Mouse (Mus musculus) embryonic facial prominence, embryonic 13.5 days (tissue): Measurements from ENCODE around the gene Kcnh3. TPM values are rescaled to one million over a fixed set of nuclear protein-coding genes. Genes with fewer than 3 reads are reported as not detected.

Source experiments
- ATAC-seq: fragments of 200-750 bp; cut with Nextera tagmentation; 2 replicates; pipeline ENCODE4 v1.8.0; 2017; ENCODE audit warnings: low read depth; ENCODE audit not compliant: insufficient number of reproducible peaks, insufficient read depth, low FRiP score, low TSS enrichment
- H3K27ac ChIP-seq: fragments of 300-500 bp; sonication (generic); 2 replicates; pipeline ENCODE4 v1.5.1; 2015; ENCODE audit warnings: moderate library complexity, mild to moderate bottlenecking, inconsistent platforms
- H3K27me3 ChIP-seq: fragments of 300-500 bp; sonication (generic); 2 replicates; pipeline ENCODE4 v1.6.1; 2015; ENCODE audit warnings: mild to moderate bottlenecking, inconsistent platforms
- H3K36me3 ChIP-seq: fragments of 300-500 bp; sonication (generic); 2 replicates; pipeline ENCODE4 v1.6.1; 2015; ENCODE audit warnings: mild to moderate bottlenecking, inconsistent platforms
- H3K4me1 ChIP-seq: fragments of 300-500 bp; sonication (generic); 2 replicates; pipeline ENCODE4 v1.6.1; 2015; ENCODE audit warnings: inconsistent platforms
- H3K4me2 ChIP-seq: fragments of 300-500 bp; sonication (generic); 2 replicates; pipeline ENCODE4 v1.6.1; 2015; ENCODE audit warnings: moderate library complexity, mild to moderate bottlenecking, inconsistent platforms
- H3K4me3 ChIP-seq: fragments of 300-500 bp; sonication (generic); 2 replicates; pipeline ENCODE4 v1.5.1; 2015; ENCODE audit warnings: mild to moderate bottlenecking, inconsistent platforms
- H3K9ac ChIP-seq: fragments of 300-500 bp; sonication (generic); 2 replicates; pipeline ENCODE4 v1.6.1; 2015; ENCODE audit warnings: mild to moderate bottlenecking, inconsistent platforms
- H3K9me3 ChIP-seq: fragments of 300-500 bp; sonication (generic); 2 replicates; pipeline ENCODE4 v1.6.1; 2016; ENCODE audit warnings: inconsistent platforms
- WGBS: fragments of 180-500 bp; shearing (Covaris S2); methylation state at CpG from one replicate; pipeline ENCODE4 v1.1.7; 2015; ENCODE audit warnings: mixed read lengths; 5-methylcytosine and 5-hydroxymethylcytosine counted together
- polyA plus RNA-seq: library from polyadenylated mRNA; unstranded; fragments of >200 nt; fragmentation: Nextera tagmentation; extraction: Ambion mirVana; gene quantifications from 2 replicates; pipeline ENCODE4 v1.2.1, GENCODE M21; 2015

Gene Kcnh3
- polyA plus RNA-seq, result 1.4 and 2.0 TPM in 2 replicates

DNA sequence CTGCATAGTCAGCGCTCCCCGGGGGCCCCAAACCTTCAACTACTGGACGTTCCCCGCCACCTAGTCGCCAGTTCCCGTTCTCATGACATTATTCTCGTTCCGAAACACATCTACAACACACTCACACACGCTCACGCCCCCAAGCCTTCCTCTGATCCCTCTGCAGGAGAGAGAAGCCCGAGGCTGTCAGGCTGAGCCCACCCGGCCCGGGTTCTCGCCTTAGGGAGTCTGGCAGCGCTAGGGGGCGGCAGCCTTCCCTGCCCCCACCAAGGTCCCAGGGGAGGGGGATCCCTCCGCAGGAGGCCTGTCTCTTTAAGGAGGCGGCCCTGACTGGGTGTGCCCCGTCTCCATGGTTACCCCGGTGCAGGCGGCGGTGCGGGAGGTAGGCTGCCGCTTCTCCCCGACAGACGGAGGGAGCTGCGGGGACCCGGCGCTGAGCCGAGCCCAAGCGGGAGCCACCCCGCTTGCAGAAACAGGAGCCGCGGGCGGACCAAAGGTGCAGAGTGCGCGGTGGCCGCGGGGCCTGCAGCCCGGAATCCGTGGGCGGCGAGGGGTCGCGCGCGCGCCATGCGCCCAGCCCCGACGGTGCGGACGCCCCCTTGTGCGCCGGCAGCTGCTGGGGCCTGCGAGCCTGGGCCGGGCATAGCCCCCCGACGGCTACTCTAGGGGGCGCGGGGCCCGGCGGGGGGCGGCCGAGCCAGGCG lies at the start of gene Kcnh3:
TSS of gene Kcnh3 (plus strand) at position 654 of the 704 bp plus-strand sequence.
- H3K9me3 ChIP-seq, result no peaks in the 10 kb centered on the region
- no peaks in the 10 kb centered on the region for H3K36me3 ChIP-seq
- 0 out of 2 replicates have a peak within 1 kb of the TSS, but pooled peaks have one; percentile 7 for H3K27ac ChIP-seq
- peak within 1 kb of the TSS; percentile 53 for H3K4me3 ChIP-seq
- H3K4me1 ChIP-seq, result peaks cover 56% of the 10 kb centered on the region
- H3K9ac ChIP-seq, result peak within 1 kb of the TSS; percentile 65
- 0 out of 2 replicates have a peak, but pooled peaks have one; percentile 44 for ATAC-seq
- WGBS, result under 1% methylated on average over 62 of the region's 66 CpGs
- H3K27me3 ChIP-seq, result peaks cover 97% of the 10 kb centered on the region
- H3K4me2 ChIP-seq, result peak within 1 kb of the TSS; percentile 87

DNA sequence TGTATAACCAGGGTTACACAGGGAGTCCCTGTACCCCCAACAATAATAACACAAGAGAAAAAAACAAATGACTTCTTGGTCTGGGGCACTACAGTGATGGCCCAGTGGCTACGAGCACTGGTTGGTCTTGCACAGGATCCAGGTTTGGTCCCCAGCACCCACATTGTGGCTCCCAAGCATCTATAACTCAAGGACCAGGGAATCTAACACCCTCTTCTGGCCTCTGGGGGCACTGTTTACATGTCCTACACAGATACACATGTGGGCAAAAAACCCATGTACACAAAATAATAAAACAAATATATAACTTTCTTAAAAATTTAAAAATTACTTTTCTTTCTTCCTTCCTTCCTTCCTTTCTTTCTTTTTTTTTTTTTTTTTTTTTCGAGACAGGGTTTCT lies 45.0 kb upstream of the Kcnh3 start:
- no peak overlapping the region for H3K27ac ChIP-seq
- no peaks in the 10 kb centered on the region for H3K9me3 ChIP-seq
- H3K9ac ChIP-seq, result no peak overlapping the region
- H3K4me3 ChIP-seq, result no peak overlapping the region
- ATAC-seq, result no peak
- H3K27me3 ChIP-seq, result no peaks in the 10 kb centered on the region
- peaks cover 72% of the 10 kb centered on the region for H3K36me3 ChIP-seq
- 96% methylated on average over 1 of the region's 2 CpGs for WGBS
- H3K4me2 ChIP-seq, result no peak overlapping the region
- no peaks in the 10 kb centered on the region for H3K4me1 ChIP-seq

DNA sequence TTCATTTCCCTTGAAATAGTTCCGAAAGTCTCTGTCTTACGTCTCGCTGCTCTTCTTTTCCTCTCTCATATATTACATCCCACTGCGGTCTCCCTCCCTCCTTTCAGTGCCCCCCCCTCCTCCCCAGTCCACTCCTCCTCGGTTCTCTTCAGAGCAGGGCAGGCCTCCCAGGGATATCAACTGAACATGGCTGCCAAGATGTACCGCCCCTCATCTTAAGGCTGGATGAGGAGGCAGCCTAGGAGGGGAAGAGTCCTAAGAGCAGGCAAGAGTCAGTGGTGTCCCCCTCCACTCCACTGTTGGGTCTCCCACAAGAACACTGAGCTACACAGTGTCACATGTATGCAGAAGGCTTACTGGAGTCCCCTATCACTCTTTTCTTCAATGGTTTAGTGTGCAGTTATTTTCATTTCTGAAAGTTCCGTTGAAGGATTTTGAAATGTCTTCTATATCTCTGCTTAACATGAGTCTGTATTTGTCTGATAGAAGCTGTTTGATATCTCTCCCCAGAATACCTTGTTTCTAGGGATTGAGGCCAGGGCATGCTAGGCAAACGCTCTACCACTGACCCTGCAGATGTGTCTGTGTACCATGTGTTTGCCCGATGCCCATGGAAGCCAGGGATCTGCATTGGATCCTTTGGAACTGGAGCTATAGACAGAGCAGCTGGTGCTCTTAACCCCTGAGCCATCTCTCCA lies 40.3 kb upstream of the Kcnh3 start:
- Histone ChIP-seq H3K9me3 (no peaks in the 10 kb centered on the region), H3K27me3 (no peaks in the 10 kb centered on the region), H3K4me1 (no peaks in the 10 kb centered on the region), H3K36me3 (peaks cover 89% of the 10 kb centered on the region), H3K4me3 (no peak overlapping the region), H3K4me2 (no peak overlapping the region), H3K9ac (no peak overlapping the region), H3K27ac (no peak overlapping the region)
- ATAC-seq, result no peak
- 89% methylated on average over 9 of the region's 9 CpGs for WGBS

DNA sequence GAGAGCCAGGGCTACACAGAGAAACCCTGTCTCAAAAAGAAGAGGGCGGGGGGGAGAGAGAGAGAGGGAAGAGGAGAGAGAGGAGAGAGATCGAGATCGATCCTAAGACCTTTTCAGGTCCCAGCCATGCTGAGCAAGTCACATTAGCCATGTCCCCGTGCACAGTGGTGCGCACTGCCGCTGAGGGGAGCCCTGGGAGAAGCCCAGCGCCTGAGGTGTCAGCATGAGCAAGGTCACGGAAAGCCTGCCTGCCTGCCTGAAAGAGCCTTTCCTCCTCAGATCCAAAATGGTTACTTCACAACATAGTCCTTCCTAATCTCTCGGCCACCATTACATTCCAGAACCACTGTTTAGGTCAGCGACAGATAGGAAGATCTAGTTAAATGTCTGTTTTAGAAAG lies 30.3 kb upstream of the Kcnh3 start:
- H3K27ac ChIP-seq, result no peak overlapping the region
- H3K27me3 ChIP-seq, result no peaks in the 10 kb centered on the region
- H3K9me3 ChIP-seq, result no peaks in the 10 kb centered on the region
- no peaks in the 10 kb centered on the region for H3K4me1 ChIP-seq
- ATAC-seq, result no peak
- no peak overlapping the region for H3K4me2 ChIP-seq
- no peak overlapping the region for H3K9ac ChIP-seq
- H3K4me3 ChIP-seq, result no peak overlapping the region
- WGBS, result 86% methylated on average over 10 of the region's 10 CpGs
- H3K36me3 ChIP-seq, result peaks cover 54% of the 10 kb centered on the region

DNA sequence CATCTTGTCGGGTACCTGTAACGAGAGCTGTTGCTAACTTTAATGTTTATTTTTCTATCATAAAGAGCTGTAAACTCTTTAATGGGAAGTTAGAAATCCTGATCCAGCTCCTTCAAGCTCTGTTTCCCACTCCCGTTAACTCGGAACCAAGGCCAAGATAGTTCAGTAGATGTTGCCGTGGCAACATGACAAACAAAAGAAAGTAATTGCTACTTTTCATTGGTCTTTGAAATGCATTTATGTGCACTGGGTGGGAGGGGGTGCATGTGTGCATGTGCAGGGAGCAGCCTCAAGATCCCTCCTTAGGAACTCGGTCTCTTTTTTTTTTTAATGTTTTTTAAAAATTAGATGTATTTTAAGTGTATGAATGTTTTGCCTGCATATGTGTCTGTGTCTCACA lies 29.6 kb upstream of the Kcnh3 start:
- WGBS, result 78% methylated on average over 6 of the region's 6 CpGs
- no peaks in the 10 kb centered on the region for H3K27me3 ChIP-seq
- peaks cover 55% of the 10 kb centered on the region for H3K36me3 ChIP-seq

DNA sequence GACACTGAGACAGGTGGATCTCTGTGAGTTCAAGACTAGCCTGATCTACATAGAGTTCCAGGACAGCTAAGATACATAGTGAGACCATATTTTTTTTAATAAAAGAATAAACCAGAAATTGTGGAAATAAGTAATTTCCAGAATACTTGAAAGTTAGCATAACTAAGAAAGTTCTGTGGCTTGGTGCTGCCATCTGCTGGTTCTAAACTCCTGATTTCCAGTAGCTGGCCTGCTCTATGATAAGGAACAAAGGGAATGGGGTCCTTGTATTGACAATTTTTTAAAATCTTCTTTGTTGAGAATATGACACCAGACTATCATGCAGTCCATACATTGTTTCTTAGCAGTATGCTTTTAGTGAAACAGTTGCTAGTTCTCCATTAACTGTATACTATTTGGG lies 25.9 kb upstream of the Kcnh3 start:
- Histone ChIP-seq H3K36me3 (peaks cover 48% of the 10 kb centered on the region), H3K4me3 (no peak overlapping the region), H3K9me3 (no peaks in the 10 kb centered on the region), H3K4me1 (no peaks in the 10 kb centered on the region), H3K4me2 (no peak overlapping the region), H3K27ac (no peak overlapping the region), H3K9ac (no peak overlapping the region), H3K27me3 (no peaks in the 10 kb centered on the region)
- ATAC-seq, result no peak

More for the DNA sequence above, 29.6 kb upstream of the Kcnh3 start:
- Histone ChIP-seq H3K9ac (no peak overlapping the region), H3K4me2 (no peak overlapping the region), H3K4me1 (no peaks in the 10 kb centered on the region), H3K4me3 (no peak overlapping the region), H3K27ac (no peak overlapping the region), H3K9me3 (no peaks in the 10 kb centered on the region)
- no peak for ATAC-seq

DNA sequence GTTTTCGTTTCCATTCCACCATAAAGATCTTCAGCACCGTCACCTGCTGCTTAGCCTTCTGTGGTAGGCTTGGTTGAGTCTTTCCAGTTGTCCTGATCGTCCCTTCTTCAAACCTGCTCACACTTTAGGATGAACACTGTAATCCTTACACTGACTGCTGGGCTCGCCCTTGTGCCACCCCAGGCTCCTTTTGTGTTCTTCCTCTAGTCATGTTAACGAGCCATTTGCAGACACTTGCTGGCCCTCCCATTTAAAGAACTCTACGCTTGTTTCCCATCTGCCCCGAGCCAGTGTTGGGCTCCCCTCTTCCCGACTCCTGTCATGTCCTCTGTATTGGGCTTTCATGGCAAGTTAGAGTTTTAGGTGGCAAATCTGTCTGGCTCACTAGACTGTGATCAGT lies 18.7 kb upstream of the Kcnh3 start:
- peaks cover 68% of the 10 kb centered on the region for H3K36me3 ChIP-seq
- no peak overlapping the region for H3K27ac ChIP-seq
- no peak overlapping the region for H3K4me3 ChIP-seq
- no peaks in the 10 kb centered on the region for H3K27me3 ChIP-seq
- H3K9ac ChIP-seq, result no peak overlapping the region
- 78% methylated on average over 8 of the region's 8 CpGs for WGBS
- no peak overlapping the region for H3K4me2 ChIP-seq
- ATAC-seq, result no peak
- no peaks in the 10 kb centered on the region for H3K4me1 ChIP-seq
- no peaks in the 10 kb centered on the region for H3K9me3 ChIP-seq

DNA sequence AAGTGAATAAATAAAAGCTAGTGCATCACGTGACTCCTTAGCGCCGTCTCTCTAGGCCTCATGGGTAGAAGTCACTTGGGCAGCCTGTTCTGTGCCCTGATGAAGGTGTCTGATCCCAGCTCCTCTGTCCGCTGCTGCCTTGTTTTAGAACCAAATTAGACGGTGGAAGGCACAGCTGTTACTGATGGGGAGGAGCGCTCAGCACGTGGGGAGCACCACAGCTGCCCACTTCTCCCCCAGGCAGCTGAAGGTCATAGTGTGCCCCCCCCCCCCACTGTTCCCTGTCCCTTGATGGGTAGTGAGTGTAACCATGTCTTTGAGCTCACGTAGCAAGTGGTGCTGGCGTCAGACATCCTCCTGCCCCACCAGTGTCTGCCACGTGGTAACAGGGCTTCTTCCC lies 11.5 kb upstream of the Kcnh3 start:
- Histone ChIP-seq H3K4me3 (no peak overlapping the region), H3K27me3 (no peaks in the 10 kb centered on the region), H3K4me1 (no peaks in the 10 kb centered on the region), H3K27ac (no peak overlapping the region), H3K36me3 (peaks cover 63% of the 10 kb centered on the region), H3K9me3 (no peaks in the 10 kb centered on the region), H3K4me2 (no peak overlapping the region), H3K9ac (no peak overlapping the region)
- WGBS, result 86% methylated on average over 10 of the region's 10 CpGs
- ATAC-seq, result no peak

DNA sequence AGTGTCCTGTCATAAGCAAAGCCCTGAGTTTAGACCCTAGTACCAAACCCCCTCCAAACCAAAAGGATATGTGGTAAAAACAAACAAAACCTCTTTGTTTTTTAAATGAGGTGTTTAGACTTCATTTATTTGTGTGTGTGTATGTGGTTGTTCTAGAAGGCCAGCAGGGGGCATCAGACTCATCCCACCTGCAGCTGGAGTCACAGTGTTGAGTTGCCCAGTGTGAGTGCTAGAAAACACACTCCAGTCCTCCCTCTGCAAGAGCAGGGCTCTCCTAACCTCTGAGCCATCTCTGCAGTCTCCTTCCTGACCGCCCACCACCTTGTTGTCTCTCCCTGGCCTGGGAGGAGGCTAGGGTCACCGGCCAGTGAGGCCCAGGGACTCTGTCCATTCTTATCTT lies 9.7 kb upstream of the Kcnh3 start:
- Histone ChIP-seq H3K27me3 (peaks cover 5% of the 10 kb centered on the region), H3K4me1 (no peaks in the 10 kb centered on the region), H3K27ac (no peak overlapping the region), H3K4me3 (no peak overlapping the region), H3K9me3 (no peaks in the 10 kb centered on the region), H3K9ac (no peak overlapping the region), H3K36me3 (peaks cover 48% of the 10 kb centered on the region), H3K4me2 (no peak overlapping the region)
- ATAC-seq, result no peak
- WGBS, result 87% methylated on average over 2 of the region's 2 CpGs

DNA sequence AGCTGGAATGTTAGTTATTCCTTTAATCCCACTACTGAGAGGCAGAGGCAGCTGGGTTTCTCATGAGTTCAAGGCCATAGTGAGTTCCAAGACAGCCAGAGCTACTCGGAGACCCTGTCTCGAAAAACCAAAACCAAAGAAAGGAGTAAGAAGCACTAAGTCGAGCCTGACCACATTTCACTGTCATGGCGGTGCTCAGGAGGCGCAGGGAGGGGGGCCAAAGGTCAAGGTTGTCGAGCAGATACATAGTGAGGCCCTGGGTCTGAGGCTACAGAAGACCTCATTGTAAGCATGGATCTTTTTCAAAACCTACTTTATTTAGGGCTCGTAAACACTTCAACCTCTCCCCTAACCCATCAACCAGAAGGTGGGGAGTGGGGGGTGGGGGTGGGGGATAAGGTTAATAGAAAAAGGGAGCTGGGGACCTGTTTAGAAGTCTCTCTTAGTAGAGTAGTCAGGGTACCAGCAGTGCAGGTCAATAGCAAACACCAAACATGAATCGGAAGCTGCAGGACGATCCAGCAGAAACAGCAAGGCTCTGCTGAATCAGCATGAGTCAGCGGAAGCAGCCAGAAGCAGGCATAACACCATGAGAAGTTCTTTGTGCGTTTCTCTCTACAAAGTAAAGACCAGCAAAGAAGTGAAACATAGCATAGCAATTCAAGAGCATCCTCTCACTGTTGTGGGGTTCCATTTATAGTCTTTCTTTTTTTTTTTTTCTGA lies 8.8 kb upstream of the Kcnh3 start:
- Histone ChIP-seq H3K4me2 (no peak overlapping the region), H3K27me3 (peaks cover 13% of the 10 kb centered on the region), H3K9me3 (no peaks in the 10 kb centered on the region), H3K4me3 (no peak overlapping the region), H3K4me1 (no peaks in the 10 kb centered on the region), H3K27ac (no peak overlapping the region), H3K9ac (no peak overlapping the region), H3K36me3 (peaks cover 39% of the 10 kb centered on the region)
- 85% methylated on average over 11 of the region's 11 CpGs for WGBS
- no peak for ATAC-seq

DNA sequence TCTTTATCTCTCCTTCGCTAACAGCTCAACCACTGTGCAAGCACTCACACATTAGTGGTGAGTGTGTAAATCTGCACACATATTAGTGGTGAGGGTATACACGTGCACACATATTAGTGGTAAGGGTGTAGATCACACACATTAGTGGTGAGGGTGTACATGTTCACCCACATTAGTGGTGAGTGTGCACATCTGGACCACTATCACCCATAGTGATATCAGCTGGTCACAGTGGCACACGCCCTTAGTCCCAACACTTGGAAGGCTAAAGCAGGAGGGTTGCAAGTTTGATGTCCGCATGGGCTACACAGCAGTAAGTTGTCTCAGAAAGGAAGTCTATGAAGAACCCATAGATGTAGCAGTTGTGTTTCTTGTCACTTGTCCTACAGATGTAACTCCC lies 7.0 kb upstream of the Kcnh3 start:
- H3K9ac ChIP-seq, result no peak overlapping the region
- H3K9me3 ChIP-seq, result no peaks in the 10 kb centered on the region
- no peak for ATAC-seq
- peaks cover 23% of the 10 kb centered on the region for H3K36me3 ChIP-seq
- no peak overlapping the region for H3K4me3 ChIP-seq
- H3K4me2 ChIP-seq, result no peak overlapping the region
- 89% methylated on average over 4 of the region's 4 CpGs for WGBS
- no peak overlapping the region for H3K27ac ChIP-seq
- H3K4me1 ChIP-seq, result peaks cover 15% of the 10 kb centered on the region
- H3K27me3 ChIP-seq, result peaks cover 30% of the 10 kb centered on the region
